Mouse (Mus musculus) common myeloid progenitor, adult 5-6 weeks (primary cell): Measurements from ENCODE around the gene Nell1. TPM values are rescaled to one million over a fixed set of nuclear protein-coding genes. Genes with fewer than 3 reads are reported as not detected.

Source experiments
- ATAC-seq: replicated peaks from 2 replicates; pipeline ENCODE4 v1.8.0; 2016; ENCODE audit warnings: low read depth, mild to moderate bottlenecking, moderate TSS enrichment, inconsistent platforms; ENCODE audit not compliant: poor library complexity, severe bottlenecking
- total RNA-seq: library from RNA; stranded (forward); fragments of 200-1000, 187-1606 nt; gene quantifications from 2 replicates; pipeline ENCODE4 v1.2.3, GENCODE M21; 2017

Nell1 gene
- total RNA-seq, 1 experiment from 2014 or later = not detected

GRCm38 (mm10) chr7:50035187-50036153 lies 60.8 kb downstream of the Nell1 start:
- ATAC-seq = no peak

DNA sequence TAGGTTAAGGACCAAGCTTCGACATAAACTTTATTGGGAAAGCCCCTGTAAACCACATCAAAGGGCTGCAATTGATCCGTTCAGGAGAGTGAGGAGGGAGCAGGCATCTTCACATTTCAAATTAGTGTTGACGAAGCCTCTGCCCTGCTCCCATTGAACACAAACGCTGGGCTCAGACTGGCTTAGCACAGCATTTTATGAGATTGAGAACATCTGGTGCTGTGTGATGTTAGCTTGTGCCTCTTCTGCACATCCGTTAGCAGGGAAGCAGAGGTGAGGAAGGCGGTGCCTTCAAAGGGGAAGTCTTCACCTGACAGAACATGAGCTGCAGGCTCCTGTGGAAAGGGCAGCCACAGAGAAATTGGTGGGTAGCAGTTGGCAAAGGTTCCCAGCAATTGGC lies 66.4 kb downstream of the Nell1 start:
- no peak for ATAC-seq

DNA sequence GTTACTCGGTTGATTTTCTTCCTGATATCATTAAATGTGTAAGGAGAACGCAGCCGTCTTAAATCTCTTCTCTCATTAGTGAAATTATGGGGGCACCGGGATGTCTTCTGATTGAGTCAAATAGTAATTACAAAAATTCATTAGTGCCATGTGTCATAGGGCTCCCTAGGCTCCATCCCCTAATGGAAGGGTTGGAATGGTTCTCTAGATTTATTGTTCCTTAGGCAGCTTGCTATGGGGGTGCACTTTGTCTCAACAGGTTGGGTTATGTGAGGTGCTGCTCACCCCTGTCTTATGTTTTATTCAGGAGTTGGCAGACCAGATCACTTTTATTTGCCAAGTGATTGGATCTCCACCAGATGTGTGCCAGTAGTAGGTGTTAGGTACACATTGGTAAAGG lies 75.5 kb downstream of the Nell1 start:
- ATAC-seq = no peak

GRCm38 (mm10) chr7:50053704-50054103 lies 79.0 kb downstream of the Nell1 start:
- ATAC-seq = no peak

DNA sequence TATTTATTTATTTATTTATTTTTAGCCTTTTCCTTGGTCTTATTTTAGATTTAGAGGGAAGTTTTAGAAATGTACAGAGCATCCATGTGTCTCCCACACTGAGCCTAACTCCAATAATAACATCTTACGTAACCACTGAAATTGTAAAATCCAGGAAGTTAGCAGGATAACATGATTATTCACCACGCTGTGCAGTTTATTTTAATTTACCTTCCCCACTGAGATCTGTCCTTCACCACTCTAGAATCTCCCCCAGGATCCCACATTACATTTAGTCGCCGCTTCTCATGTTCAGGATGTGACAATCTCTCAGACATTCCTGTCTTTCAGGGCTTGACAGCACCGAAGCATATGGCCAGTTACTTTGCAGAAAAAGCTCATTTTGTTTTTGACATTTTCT lies 119.8 kb downstream of the Nell1 start:
- no peak for ATAC-seq

DNA sequence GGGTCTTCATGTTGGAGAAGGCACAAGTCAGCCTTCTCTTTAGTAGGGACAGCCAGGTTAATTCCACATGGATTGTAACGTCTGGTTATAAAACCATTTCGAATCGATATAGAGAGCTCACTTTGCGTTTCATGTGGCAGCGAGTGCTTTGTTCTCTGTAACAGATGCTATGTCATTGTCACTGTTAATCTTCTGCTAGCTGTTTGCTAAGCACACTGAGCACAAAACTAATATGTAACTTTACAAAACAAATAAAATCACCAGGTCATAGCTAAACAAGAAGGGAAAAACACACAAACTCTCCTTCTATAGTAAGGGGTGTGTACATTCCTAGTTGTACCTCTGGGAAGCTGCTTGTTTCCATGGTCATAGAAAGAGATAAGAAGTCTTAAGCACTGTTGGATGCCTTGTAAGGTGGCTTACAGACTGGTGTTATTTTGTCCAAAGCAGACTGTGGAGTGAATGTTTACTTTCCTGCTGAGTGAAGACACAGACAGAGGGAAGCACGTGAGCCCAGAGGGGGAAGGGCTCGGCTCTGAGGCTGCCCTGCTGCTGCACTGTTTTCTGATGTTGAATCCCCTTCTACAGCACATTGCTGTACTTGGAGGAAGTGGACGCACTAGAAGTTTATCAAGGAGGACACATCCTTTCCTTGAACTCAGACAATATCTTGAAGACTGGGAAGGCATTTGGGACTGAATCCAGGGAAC lies 131.1 kb downstream of the Nell1 start:
- no peak for ATAC-seq

DNA sequence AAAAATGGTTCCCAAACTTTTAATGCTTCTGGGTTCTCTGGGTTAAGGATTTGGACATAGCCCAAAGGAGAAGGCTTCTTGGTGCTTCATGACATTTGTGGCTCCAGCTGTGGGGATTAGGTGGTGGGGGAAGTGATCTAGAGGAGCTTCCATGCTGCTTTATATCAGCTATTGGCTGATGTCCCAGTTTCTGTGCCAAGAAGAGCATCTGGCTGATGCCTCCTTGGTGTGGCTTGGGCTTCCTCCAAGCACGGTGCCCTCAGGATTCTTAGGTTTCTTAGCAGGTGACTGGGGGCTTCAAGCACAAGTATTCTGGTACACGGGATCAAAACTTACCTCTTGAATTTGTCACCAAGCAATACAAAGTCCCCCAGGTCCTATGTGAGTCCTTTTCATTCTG lies 132.6 kb downstream of the Nell1 start:
- ATAC-seq = no peak

DNA sequence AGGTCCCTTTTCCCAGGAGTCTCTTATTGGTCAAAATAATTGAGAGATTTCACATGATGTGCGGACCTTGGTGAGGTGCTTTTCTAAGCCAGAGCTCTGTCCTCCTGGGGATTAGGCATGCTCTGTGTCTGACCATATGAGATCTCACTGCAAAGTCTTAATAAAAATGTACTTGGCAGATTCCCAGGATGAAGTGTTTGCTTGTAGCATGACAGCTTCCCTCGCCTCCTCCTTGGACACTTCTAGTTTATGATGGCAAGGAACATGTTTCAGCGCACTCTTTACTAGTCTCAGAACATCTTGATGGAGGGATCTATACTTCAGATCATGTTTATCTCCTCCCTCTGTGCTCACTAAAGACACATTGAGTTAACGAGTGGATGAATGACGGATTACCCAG lies 143.7 kb downstream of the Nell1 start:
- no peak for ATAC-seq

DNA sequence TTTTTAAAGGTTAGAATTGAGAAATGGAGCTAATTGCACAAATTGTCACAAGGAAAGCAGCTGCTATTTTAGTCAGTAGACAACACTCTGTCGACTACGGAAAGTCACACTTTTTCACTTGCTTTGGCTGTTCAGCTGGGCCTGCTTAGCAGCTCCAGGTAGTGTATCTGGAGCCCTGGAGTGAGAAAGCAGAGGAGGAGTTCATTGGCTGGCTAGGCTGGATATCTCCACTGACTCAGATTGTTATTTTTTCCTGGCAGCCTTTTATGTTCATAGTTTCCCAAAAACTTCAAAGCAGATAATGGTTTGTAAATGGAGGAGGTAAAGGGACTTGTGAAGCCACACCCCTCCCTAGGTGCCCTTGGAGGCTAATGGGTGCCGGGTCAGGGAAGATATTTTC lies 163.0 kb downstream of the Nell1 start:
- no peak for ATAC-seq

GRCm38 (mm10) chr7:50149326-50149725 lies 174.7 kb downstream of the Nell1 start:
- no peak for ATAC-seq

- ATAC-seq = no peak
Measured at GRCm38 (mm10) chr7:50150838-50151237, 176.2 kb downstream of the Nell1 start.

DNA sequence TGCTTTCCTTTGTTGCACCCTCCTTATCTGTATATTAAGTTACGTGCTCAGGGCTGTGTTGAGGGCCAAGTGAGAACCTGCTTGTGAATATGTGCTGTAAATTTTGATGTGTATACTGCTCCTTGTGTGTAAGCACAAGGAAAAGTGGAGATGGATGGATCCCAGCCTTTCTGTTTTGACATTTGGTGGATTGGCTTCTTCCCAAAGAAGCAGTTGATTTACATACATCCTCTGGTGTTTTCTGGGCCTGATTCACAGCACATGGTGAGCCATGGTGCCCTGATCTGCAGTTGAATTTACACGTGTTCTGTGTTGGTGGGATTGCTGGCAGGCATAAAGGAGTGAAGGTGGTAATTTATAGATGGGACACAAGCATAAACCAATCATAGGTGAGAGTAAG lies 179.0 kb downstream of the Nell1 start:
- no peak for ATAC-seq

- ATAC-seq = no peak
Measured at GRCm38 (mm10) chr7:50162602-50163001, 187.9 kb downstream of the Nell1 start.

DNA sequence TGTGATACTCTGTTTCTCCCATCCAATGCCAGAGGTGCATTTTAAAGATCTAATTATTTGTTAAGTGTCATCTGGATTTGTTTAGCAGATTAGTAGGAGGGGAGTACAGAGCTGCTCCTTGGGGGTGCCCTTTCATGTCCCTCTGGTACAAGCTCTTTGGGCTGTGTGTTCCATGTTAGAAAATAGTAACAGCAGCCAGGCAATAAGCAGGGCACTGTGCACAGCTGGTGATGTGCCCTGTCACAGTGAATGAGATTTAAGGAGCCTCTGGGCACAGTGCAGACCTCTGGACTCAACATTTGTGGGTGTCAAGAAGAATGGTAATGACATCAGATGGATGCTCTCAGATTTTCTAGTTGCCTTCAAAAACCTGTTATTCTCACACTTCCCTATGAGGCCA lies 194.1 kb downstream of the Nell1 start:
- ATAC-seq = no peak

- ATAC-seq = no peak
Measured at GRCm38 (mm10) chr7:50186306-50186705, 211.6 kb downstream of the Nell1 start.

DNA sequence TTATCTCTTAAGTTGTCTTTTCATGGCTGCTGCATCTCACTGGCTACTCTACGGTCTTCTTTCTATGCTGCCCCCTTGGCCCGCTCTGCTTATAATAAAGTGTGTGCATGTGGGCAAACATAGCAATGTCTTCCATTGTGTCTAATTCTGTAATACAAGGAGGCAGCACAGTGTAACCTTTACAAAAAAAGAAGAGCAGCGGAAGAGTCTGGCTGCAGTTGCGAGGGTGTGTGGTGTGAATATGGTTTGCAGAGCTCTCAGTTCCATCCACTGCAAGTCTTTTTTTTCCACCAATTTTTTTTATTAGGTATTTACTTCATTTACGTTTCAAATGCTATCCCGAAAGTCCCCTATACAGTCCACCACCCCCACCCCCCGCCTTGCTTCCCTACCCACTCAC lies 219.3 kb downstream of the Nell1 start:
- ATAC-seq = no peak

GRCm38 (mm10) chr7:50195080-50195611 lies 220.5 kb downstream of the Nell1 start:
- no peak for ATAC-seq

- ATAC-seq = no peak
Measured at GRCm38 (mm10) chr7:50205268-50205667, 230.6 kb downstream of the Nell1 start.

GRCm38 (mm10) chr7:50210678-50211251 lies 236.1 kb downstream of the Nell1 start:
- ATAC-seq = no peak

- no peak for ATAC-seq
Measured at GRCm38 (mm10) chr7:50221849-50222248, 247.2 kb downstream of the Nell1 start.

DNA sequence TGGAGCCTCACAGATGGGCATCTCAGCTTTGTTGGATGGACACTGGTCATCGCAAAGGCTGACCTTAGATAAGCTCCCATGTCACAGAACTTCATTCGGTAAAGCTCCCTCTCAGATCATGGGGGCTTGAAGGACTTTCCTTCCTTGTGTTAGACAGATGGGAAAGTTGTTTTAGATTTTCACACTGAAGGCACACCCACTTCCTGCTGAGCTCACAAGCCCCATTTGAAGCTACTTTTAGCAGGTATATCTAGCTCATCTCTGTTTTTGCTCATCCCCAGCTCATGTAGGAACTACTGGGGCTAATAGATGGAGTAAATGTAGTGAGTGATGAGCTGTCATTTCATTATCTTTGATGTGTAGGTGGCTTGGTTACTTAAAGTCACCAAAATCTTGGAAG lies 252.0 kb downstream of the Nell1 start:
- ATAC-seq = no peak
